Mouse (Mus musculus): ENCODE data around the gene Mcm9. TPM values are rescaled to one million over a fixed set of nuclear protein-coding genes. Genes with fewer than 3 reads are reported as not detected.

Gene Mcm9
- polyA plus RNA-seq, 1 experiment = 4.6 TPM

DNA sequence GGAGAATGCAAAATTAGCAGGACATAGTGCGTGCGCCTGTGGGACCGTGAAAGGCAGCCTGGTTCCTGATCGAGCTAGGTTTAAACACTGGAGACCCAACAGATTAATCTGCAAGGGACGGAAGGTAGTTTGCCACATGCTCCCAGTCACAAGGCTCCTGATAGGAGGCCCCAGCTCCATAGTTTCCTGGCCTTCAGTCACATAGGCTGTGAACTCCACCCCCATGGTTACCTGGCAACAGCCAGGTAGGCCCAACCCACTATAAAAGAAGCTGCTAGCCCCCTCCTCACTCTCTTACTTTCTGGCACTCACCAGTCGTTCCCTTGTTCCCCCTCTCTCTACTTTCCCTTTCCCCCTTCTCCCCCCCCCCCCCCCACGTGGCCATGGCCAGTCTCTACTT, 50.1 kb downstream of the Mcm9 start:
- no peak for DNase-seq (ENCODE audit: low read depth)

DNA sequence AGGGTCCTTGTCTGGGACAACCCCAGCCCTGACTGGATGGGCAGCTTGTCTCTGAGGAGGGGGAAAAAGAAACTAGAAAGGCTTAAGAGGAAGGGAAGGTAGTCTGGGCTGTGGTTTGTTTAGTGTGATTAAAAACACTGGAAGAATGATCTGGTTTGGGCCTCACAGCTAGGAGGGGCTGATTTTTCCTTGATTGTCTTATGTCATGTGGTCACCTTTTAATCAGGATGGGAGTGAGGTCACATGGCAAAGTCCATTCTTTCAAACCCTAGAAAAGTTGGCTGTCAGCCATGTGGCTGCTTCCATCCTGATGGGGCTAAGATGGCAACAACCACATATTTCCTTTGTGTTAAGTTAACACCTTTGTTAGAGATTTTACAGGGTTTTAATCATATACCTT, 61.7 kb downstream of the Mcm9 start:
- no peak for DNase-seq (ENCODE audit: low read depth)

DNA sequence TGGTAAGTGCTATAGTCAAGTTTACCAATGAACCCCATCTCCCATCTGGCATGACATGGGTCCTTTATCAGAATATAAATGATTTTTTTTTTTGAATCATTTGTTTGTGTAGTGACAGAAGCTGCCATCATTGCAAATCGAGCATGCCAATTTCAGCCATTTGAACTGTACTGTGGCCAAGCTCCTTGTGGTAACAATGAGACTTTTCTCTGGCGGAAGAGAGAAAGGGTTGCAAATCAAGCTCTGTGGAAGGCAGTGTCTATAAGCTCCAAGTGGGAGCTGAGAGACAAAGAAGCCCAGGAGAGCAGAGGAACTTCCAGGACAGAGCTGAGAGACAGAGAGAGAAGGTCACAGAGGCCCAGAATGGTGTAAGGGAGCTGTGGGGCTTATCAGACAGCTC, 64.7 kb downstream of the Mcm9 start:
- no peak for DNase-seq (ENCODE audit: low read depth)

DNA sequence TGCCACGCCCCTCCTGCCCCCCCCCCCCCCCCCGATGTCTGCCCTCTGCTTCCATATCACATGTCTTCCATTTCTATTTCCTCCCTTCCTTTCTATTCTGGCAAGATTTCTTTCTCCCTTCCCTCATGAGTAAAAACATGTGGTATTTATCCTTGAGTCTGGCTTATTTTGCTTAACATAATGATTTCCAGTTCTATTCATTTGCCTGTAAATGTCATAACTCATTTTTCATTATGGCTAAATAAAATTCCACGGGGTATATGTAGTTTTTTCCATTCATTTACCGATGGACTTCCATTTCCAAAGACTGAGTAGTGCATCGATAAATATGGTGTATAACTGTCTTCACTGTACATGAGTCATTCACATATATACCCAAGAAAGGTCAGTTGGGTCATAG, 68.2 kb downstream of the Mcm9 start:
- no peak for DNase-seq (ENCODE audit: low read depth)

DNA sequence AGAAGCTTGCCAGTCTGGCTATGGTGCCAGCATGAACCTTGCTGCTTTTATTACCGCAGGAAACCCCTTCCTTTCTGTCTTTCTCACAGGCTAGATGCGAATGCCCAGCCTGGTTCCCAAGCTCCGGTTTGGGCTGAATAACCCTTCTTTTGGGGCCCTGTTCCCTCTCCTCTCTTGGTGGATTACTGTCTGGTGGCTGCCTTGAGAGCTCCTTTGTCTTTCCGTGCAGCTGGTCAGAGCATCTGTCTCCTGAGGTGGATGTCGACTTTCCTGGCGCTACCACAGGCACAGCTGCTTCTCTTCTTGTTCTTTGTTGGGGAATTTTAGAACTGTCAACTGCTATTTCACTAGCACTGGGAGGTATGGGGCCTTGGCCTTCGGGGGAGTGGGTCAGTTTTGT, 92.6 kb downstream of the Mcm9 start:
- DNase-seq (ENCODE audit: low read depth) = no peak

DNA sequence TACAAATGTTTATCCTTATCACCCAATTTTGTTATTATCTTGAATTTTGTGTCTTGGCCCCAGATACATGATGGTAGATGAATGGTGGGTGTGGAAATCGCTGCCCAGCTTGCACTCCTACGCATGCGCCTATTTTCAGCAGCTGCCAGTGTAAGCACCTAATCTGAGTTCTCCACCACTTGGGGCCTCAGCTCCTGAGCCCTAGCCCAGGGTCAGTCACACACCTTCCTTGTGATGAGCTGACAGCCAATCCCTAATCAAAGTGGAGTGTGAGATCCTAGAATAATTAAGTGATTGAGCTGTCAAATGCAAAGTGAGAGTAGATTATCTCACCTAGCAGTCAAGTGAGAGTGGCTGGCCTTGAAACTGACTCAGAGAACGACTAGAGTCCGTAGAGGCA, 97.9 kb downstream of the Mcm9 start:
- no peak for DNase-seq (ENCODE audit: low read depth)

DNA sequence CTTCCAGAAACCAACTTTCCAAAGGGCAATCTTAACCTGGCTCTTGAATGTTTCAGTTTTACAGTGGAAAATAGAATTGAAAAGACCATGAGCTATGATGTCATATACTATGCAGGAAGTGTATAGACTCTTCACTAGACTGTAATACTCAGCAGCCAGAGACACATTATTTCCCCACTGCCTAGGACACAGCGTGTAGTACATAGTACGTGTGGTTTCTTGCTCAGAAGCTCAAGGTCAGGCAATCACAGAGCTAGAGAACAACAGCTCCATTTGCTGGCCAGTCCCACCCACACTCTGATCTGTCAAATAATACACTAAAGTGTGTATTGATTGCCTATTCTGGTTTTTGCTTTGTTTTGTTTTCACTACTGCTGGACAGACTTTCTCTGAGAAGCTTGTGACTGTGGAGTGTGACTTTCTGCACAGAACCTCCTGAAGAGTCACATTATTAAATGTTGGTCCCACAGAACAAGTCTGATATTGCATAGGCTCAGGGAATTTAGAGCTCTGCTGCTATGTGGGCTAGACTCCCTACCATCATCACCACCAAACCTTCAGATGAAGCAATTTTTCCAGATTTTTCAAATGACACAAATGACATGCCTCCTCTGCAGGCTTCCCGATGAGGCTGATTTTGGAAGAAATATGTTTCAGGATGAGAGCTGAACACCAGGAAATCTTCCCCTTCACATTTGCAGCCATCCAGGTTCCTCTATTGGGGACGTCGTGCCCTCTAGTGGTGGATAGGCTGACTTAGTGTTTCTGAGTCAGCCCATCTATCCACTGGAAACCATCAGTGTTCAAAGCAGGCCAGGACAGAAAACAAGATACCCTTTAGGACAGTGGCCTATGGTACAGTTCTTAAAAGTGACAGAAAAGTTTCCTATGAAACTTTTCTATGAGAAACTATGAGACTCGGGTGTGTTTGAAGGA, 102.1 kb downstream of the Mcm9 start:
- DNase-seq (ENCODE audit: low read depth) = no peak

DNA sequence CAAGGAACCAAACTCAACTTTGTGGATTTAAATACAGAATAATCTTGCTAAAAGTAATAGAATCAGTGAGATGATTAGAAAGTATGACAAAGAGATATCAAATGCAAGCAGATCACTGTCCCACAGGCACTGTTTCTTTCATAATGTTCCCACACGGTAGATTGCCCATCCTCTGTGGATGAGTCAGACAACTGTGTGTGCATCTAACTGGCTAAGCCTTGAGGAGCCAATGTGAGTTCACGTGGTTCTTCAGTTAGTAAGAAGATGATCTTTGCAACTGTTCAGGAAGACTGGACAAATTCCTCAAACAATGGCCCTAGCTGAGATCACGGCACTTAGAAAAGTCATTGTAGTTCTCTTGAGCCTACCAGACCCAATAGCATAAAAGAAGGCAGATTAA, 102.9 kb downstream of the Mcm9 start:
- DNase-seq (ENCODE audit: low read depth) = no peak

DNA sequence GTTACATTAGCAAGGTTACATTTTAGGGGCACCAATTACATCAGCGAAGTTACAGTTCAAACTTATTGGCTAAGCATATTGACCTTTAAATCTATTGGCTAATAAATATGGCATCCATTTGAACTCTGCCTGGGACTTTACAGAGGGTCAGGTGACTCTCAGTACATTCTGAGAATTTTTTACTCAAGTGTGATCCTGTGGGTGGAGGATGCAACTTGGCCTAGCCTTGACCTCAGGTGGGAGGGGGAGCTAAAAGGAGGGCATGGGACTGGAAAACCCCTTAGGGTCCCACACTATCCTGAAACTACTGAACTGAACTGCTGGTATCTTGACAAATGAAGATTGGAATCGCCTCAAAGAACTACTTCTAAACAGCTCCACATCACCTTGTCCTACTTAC, 103.9 kb downstream of the Mcm9 start:
- no peak for DNase-seq (ENCODE audit: low read depth)

DNA sequence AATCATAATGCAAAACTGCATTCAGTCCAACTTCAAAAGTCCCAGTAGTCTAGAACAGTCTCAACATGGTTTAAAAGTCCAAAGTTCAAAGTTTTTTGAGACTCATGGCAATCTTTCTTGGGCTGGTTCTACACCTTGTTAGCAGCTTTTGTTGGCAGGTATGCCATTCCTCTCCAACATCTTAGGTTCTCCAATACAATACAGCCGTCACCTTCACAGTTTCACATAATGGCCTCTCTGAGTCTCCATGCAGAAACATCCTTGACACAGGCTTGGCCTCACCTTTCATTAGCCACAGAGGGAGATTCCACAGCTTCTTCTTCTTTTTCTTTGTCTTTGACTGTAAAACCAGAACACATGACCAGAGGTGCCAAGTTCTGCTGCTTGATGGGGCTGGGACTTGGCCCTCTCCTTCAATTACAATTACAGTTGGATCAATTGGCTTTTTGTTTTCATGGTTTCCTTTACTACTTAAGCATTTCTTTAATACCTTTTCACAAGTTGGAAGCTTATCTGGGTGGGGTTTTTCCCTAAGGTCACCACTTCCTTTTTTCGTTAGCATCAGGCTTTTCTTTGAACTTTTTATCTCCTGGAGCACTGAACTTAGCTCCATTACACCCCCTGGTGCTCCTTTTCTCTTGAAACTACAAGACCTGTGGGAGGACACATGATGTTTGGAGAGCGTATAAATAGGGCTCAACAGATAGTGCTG, 104.8 kb downstream of the Mcm9 start:
- DNase-seq (ENCODE audit: low read depth) = no peak

DNA sequence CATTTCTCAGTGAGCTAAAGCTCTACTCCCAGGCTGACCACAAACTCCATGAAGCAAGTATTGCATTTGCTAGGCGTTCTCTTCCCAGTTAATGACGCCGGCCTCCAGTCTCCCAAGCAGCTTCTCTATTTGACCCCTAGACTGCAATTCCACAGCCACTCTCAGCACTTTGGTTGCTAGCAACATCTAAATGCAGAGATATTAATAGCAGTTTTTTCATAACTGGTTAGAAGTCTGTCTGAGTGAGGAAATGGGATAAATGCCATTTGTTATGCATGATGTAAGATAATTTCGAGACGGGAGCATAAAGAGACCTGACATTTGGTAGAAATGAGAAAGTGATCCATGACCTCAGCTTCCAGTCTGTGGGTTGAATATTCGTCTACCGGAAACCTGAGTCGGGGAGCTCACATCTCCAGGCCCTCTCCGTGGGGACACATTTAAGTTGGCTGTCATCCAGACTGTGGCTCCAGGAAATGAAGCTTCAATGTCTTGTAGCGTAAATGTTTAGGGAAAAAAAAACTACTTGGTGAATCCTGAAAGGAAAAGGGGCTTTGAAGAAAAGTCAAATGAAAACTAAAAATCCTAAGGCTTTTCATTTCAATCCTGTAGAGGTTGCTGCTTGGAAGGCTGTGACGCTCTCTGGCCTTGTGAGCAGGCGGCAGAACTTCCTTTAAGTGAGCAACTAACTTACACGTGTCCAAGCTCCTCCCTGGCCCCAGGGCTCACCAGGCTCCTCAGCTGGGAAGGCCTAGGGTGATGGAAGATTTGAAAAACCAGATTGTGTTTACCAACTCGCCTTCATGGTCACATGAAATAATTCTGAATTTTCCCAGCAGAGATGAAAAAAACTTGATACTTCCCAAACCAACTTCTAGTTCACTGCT, 110.9 kb downstream of the Mcm9 start:
- no peak for DNase-seq (ENCODE audit: low read depth)

DNA sequence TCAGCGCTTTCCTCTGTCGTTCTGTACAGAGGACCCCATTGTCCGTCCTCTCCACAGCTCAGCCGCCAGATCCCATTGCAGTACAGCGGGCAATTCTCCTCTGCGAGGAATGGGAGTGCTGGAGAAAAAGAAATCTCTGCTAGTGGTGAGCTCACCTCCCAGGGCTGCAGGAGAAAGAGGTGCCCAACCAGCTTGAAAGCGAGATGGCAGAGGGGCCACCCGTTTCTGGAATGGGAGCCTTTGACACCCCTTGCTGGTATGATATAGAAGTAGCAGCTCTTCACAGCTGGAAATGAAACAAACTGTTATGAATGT, 111.7 kb downstream of the Mcm9 start:
- no peak for DNase-seq (ENCODE audit: low read depth)

DNA sequence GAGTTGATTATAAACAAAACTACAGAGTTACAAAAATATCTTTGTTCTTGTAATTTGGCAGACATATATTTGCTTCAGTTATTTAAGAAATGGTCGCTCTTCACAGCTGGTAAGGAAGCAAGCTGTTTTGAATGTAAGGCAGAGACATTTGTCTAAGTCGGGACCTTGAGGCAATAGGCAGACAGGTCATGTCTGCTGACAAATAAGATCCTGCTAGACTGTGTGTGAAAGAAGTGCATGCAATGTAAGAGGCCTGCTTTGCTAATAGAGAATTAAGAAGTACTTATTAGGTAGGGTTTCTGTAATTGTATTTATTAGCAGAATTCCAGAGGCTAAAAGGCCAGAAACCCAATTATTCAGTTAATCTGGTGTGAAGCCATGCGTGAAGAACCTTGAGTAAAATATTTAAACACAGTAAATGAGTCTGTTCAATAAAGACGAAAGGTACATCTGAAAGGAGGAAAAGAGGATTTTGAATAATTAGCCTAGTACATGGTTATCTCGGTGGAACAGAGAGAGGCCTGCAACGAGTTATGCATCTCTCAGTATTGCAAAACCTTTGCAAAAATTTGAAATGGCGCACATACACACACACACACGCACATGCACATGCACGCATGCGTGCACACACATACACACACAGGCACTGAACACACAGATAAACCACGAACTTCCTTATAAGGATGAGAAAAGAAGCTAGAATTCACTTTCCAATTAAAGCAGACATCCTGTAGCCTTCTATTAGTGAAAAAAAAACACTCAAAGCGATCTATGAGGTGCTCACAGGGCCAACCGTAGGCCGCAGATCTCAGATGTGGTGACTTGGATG, 112.3 kb downstream of the Mcm9 start:
- DNase-seq (ENCODE audit: low read depth) = no peak

DNA sequence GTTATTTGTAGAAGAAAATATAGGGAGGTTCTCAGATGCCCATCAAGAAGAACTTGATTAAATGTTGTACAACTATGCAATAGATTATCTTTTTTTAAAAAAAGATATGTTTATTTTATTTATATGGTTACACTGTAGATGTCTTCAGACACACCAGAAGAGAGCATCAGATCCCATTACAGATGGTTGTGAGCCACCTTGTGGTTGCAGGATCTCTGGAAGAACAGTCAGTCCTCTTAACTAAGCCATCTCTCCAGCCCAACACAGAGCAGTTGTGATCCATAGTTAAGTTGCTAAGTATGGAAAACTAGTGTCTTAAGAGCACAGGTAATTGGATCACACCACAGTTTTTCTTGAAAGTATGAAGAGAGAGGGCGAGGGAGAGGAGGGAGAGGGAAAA, 117.7 kb downstream of the Mcm9 start:
- no peak for DNase-seq (ENCODE audit: low read depth)

DNA sequence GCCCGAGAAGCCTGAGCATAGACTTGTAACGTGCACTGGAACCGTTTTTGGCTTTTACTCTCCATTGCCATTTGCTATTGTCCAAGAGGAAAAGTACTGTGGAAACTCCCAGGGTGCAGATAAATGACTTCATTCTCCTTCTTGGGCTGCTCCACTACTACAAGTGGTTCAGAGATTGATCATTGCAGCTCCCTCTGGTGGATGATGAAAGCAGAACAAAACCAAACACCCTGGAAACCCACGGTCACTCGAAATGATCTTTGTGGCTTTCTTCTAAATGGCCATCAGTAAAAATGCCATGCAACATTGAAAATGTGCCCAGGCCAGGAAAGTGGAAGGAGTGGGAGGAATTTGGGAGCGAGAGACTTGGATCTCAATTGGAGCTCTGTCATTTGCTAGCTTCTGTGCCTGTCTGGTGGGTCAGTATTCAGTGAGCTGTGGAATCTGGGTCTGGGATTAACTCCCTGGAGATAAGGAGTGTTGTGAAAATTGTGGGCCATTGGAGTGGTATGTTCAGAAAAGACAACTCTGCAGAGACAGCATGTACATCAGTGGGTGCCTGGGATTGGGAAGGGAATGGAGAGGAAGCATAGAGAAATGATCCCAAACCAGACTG, 121.0 kb downstream of the Mcm9 start:
- no peak for DNase-seq (ENCODE audit: low read depth)

DNA sequence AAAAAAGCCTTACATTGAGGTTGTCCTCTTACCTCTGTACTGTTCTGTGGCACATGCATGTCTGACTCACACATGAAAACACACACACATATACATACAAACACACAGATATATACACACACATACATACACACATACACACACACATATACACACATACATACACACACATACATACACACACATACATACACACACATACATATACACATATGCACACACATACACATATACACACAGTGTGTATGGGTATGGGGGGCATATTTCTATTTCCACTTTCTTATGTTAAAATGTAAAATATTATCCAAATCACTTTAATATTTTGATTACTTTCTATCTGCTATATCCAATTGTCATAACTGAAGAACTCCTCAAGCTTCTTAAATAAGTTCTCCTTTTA, 121.6 kb downstream of the Mcm9 start:
- DNase-seq (ENCODE audit: low read depth) = no peak

DNA sequence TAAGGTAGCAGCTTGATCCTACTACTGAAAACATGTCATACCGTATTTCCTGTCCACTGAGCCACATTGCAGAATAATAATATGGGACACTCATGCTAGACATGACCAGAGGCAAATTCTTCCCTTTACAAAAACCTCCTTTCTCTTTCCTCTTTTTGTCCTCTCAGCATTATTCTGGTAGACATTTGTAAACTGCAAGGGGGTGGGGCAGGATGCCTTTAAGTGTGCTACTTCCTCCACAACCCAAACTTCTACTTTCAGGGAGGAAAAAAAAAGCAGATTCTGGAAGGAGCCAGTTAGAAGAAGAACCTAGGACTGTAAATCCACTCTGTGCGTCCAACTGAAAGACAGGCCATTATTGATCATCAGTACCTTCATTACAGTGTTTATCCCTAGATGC, 124.7 kb downstream of the Mcm9 start:
- no peak for DNase-seq (ENCODE audit: low read depth)

DNA sequence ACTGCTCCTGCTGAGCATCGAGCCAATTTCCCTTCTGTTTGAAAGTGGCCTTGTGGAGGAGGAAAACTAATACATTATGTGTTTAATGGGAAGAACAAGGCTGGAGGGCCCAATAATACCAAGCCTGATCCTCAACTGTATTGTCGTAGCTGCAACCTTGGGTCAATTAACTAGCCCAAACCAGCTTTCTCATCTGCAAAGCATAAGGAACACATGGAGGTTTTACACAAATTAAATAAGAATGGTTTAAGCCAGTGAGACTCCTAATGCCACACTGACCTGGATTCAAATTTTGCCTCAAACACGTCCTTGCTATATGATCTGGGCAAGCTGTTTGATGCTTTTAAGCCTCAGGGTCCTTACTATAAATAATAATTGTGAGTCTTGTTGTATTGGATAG, 125.2 kb downstream of the Mcm9 start:
- no peak for DNase-seq (ENCODE audit: low read depth)

DNA sequence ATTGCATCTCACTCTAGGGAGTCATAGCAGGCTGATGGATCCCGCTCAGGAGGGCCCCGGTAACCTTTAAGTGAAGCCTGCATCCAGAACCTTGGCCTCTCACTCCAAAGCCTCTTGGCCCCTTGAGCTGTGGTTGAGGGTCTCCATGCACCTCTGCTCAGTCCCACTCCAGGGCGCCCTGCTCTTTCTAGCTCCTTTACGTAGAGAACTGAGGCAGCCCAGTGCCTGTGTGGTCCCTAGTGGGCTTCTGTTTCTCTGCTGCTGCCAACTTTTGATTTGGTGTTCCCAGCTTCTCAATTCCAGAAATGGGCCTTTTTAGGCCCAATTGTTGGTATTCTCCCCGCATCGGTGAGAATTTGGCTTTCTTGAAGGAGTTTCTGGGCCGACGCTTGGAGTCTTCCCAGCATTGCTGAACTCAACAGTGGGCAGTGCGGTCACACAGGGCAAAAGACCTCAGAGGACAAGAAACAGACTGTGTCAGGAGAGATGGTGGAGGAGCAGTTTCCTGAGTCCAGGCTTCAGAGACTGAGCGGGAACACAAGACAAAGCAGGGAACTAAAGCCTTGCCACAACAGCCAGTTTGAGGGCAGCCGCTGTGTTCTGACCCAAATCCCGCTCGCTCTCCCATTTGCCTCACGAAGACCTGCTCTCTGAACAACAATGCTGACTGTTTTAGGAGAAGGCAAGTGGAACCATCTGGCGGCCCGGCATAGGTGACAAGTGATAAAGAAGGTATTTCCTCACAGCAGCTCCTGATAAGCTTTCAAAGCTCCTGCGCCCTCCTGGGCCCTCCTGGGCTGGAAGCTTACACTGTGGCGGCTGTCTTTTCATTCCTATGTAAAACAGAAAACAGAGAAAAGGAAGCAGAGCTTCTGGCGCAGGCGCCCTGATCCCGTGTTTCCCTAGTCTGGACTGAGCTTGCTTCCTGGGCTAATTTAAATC, 127.1 kb downstream of the Mcm9 start:
- DNase-seq (ENCODE audit: low read depth) = no peak

DNA sequence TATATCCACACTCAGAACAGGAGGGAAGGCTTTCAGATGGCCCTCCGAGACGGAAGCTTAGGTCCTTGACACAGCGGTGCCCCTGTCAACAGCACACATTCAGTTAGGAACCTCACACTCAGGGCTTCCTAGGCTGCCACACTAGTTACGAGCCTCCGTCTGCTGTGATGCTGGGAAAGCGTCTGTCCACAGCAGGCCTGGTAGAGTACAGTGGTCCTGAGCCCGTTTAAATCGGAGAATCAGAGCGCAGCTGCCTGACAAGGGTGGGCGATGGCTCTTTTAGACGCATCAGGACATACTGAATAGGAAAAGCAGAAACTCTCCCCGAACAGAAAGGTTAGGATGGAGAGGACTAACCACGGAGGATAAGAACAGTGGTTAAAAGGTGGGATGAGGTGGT, 127.8 kb downstream of the Mcm9 start:
- no peak for DNase-seq (ENCODE audit: low read depth)
